22 mouse cellular contexts compared by ENCODE assay signal in genomic region chr10:63000584-63000983, GRCm38 (mm10). TPM values are rescaled to one million over a fixed set of nuclear protein-coding genes. Genes with fewer than 3 reads are reported as not detected.
A peak's percentile ranks its signal among the peaks of the same experiment; 100 is the strongest.
DNase-seq lines count a peak whose midpoint lies in the region; ATAC-seq and TF ChIP-seq lines count a peak whose summit lies in the region.
"Had no signal": no experiment of that assay in that cellular context is flagged by ENCODE, and none has a peak within 500 bp of the region (broad histone marks: within the 10 kb centered on the region; RNA-seq: fewer than 3 reads in every experiment).

No protein-coding gene starts in this region.

- TF ChIP-seq EP300 in liver, postnatal 0 days (IDR thresholded peaks at IDR 0.05; ENCODE audit: low read depth): no peak

- no peaks in the 10 kb centered on the region for H3K4me1 ChIP-seq in liver, postnatal 0 days (ENCODE audit: insufficient read depth)
- no peaks in the 10 kb centered on the region for H3K4me1 ChIP-seq in embryonic facial prominence, embryonic 10.5 days
- H3K4me1 ChIP-seq: embryonic facial prominence, embryonic 13.5 days; heart, embryonic 13.5 days; hindbrain, embryonic 15.5 days; intestine, embryonic 15.5 days; limb, embryonic 15.5 days; midbrain, embryonic 13.5 days; neural tube, embryonic 13.5 days had no signal

- ATAC-seq in frontal cortex, adult (ENCODE audit: low TSS enrichment): peak; percentile 84
- peak; percentile 74 for ATAC-seq in liver, postnatal 0 days
- ATAC-seq: forebrain, postnatal 0 days; intestine, embryonic 15.5 days; lung, postnatal 0 days; midbrain, embryonic 13.5 days had no signal

- H3K9me3 ChIP-seq in liver, postnatal 0 days (ENCODE audit: low read length): no peaks in the 10 kb centered on the region
- H3K9me3 ChIP-seq in embryonic facial prominence, embryonic 10.5 days: no peaks in the 10 kb centered on the region
- H3K9me3 ChIP-seq: embryonic facial prominence, embryonic 13.5 days; heart, embryonic 13.5 days; hindbrain, embryonic 15.5 days; intestine, embryonic 15.5 days; limb, embryonic 15.5 days; neural tube, embryonic 13.5 days had no signal

- no peak for DNase-seq in frontal cortex, postnatal 14 days (ENCODE audit: low spot score in 2 of 2)
- peak; percentile 32 for DNase-seq in right cerebral cortex, adult 18-20 months
- no peak for DNase-seq in right cerebral cortex, postnatal 14 days
- peak; percentile 34 for DNase-seq in liver, postnatal 0 days
- DNase-seq in telencephalon, adult 2 months (ENCODE audit: low read depth, low spot score): peak; percentile 45
- no peak for DNase-seq in embryonic facial prominence, embryonic 10.5 days (ENCODE audit: low spot score)
- no peak for DNase-seq in adrenal gland, adult 18-20 months (ENCODE audit: low spot score in 2 of 2)
- DNase-seq: adrenal gland, adult 8-10 months; cerebellum, adult 9-11 months; forebrain, postnatal 0 days; gastrocnemius, adult 2 months; heart, adult 11 months; thymus, adult 18-20 months had no signal

- H3K27me3 ChIP-seq in liver, postnatal 0 days (ENCODE audit: insufficient read depth, low read length): no peaks in the 10 kb centered on the region
- no peaks in the 10 kb centered on the region for H3K27me3 ChIP-seq in embryonic facial prominence, embryonic 10.5 days (replicated peaks; ENCODE audit: low read depth, poor library complexity, severe bottlenecking)
- H3K27me3 ChIP-seq: embryonic facial prominence, embryonic 13.5 days; heart, embryonic 13.5 days; hindbrain, embryonic 15.5 days; intestine, embryonic 15.5 days; limb, embryonic 15.5 days; midbrain, embryonic 13.5 days; neural tube, embryonic 13.5 days had no signal

- WGBS in liver, postnatal 0 days (ENCODE audit: insufficient replicate concordance): 63% methylated on average over 9 of the region's 9 CpGs
- WGBS in embryonic facial prominence, embryonic 10.5 days: 79% methylated on average over 9 of the region's 9 CpGs

- H3K36me3 ChIP-seq in liver, postnatal 0 days (replicated peaks; ENCODE audit: insufficient read depth, low read length): peaks cover 34% of the 10 kb centered on the region
- H3K36me3 ChIP-seq in embryonic facial prominence, embryonic 10.5 days (replicated peaks): peaks cover 97% of the 10 kb centered on the region

- no peak overlapping the region for H3K9ac ChIP-seq in liver, postnatal 0 days (replicated peaks)
- H3K9ac ChIP-seq: embryonic facial prominence, embryonic 13.5 days; forebrain, postnatal 0 days; heart, embryonic 13.5 days; hindbrain, embryonic 15.5 days; intestine, embryonic 15.5 days; limb, embryonic 15.5 days; midbrain, embryonic 13.5 days; neural tube, embryonic 13.5 days had no signal

- no peak for TF ChIP-seq CTCF in liver, postnatal 0 days (IDR thresholded peaks at IDR 0.05; ENCODE audit: low read depth)

- H3K27ac ChIP-seq in liver, postnatal 0 days (ENCODE audit: low read depth): no peak overlapping the region
- no peak overlapping the region for H3K27ac ChIP-seq in embryonic facial prominence, embryonic 10.5 days (replicated peaks)
- H3K27ac ChIP-seq: embryonic facial prominence, embryonic 13.5 days; gastrocnemius, adult 2 months; heart, embryonic 13.5 days; hindbrain, embryonic 15.5 days; intestine, embryonic 15.5 days; limb, embryonic 15.5 days; midbrain, embryonic 13.5 days; neural tube, embryonic 13.5 days had no signal

- H3K4me3 ChIP-seq in liver, postnatal 0 days (ENCODE audit: low read depth, low read length): no peak overlapping the region
- no peak overlapping the region for H3K4me3 ChIP-seq in embryonic facial prominence, embryonic 10.5 days
- H3K4me3 ChIP-seq: embryonic facial prominence, embryonic 13.5 days; gastrocnemius, adult 2 months; heart, embryonic 13.5 days; hindbrain, embryonic 15.5 days; intestine, embryonic 15.5 days; limb, embryonic 15.5 days; midbrain, embryonic 13.5 days; neural tube, embryonic 13.5 days had no signal

- H3K4me2 ChIP-seq in liver, postnatal 0 days (ENCODE audit: low read depth, low read length): no peak overlapping the region
- H3K4me2 ChIP-seq: embryonic facial prominence, embryonic 13.5 days; heart, embryonic 13.5 days; hindbrain, embryonic 15.5 days; intestine, embryonic 15.5 days; limb, embryonic 15.5 days; midbrain, embryonic 13.5 days; neural tube, embryonic 13.5 days had no signal

RNA-seq across cellular contexts. Expression of gene Rufy2, which starts 20.6 kb away (rescaled TPM):
- polyA plus RNA-seq in liver, postnatal 0 days (2015; fragmentation: Nextera tagmentation; extraction: Ambion mirVana): 2.8 and 2.9 TPM in 2 replicates
- 25.0 and 25.4 TPM in 2 replicates for polyA plus RNA-seq in embryonic facial prominence, embryonic 10.5 days (2016; fragmentation: Nextera tagmentation; extraction: Ambion mirVana)
- total RNA-seq in adrenal gland, adult 18-20 months (2021): 10 to 100 TPM in 1 of 2 experiments, 1 to 10 TPM in 1; 9.5 to 10.0 TPM

RNA-seq across cellular contexts. Expression of gene Hnrnph3, which starts 23.4 kb away (rescaled TPM):
- polyA plus RNA-seq in liver, postnatal 0 days (2015; fragmentation: Nextera tagmentation; extraction: Ambion mirVana): 12.1 and 12.4 TPM in 2 replicates
- 179 and 180 TPM in 2 replicates for polyA plus RNA-seq in embryonic facial prominence, embryonic 10.5 days (2016; fragmentation: Nextera tagmentation; extraction: Ambion mirVana)
- 10 to 100 TPM; 51.1 to 53.6 TPM for total RNA-seq in adrenal gland, adult 18-20 months (2021)

RNA-seq across cellular contexts. Expression of gene Pbld2, which starts 23.5 kb away (rescaled TPM):
- polyA plus RNA-seq in liver, postnatal 0 days (2015; fragmentation: Nextera tagmentation; extraction: Ambion mirVana): 15.0 and 17.3 TPM in 2 replicates
- polyA plus RNA-seq in embryonic facial prominence, embryonic 10.5 days (2016; fragmentation: Nextera tagmentation; extraction: Ambion mirVana): 0.75 and 1.1 TPM in 2 replicates
- 1 to 10 TPM; 4.2 to 4.9 TPM for total RNA-seq in adrenal gland, adult 18-20 months (2021)

RNA-seq across cellular contexts. Expression of gene Dna2, which starts 53.8 kb away (rescaled TPM):
- polyA plus RNA-seq in liver, postnatal 0 days (2015; fragmentation: Nextera tagmentation; extraction: Ambion mirVana): 10.6 and 11.0 TPM in 2 replicates
- 37.1 and 39.1 TPM in 2 replicates for polyA plus RNA-seq in embryonic facial prominence, embryonic 10.5 days (2016; fragmentation: Nextera tagmentation; extraction: Ambion mirVana)
- 1 to 10 TPM in 1 of 2 experiments, under 1 TPM in 1; 0.70 to 1.0 TPM for total RNA-seq in adrenal gland, adult 18-20 months (2021)

RNA-seq across cellular contexts. Expression of gene Pbld1, which starts 59.4 kb away (rescaled TPM):
- 66.9 and 67.6 TPM in 2 replicates for polyA plus RNA-seq in liver, postnatal 0 days (2015; fragmentation: Nextera tagmentation; extraction: Ambion mirVana)
- 2.0 and 2.3 TPM in 2 replicates for polyA plus RNA-seq in embryonic facial prominence, embryonic 10.5 days (2016; fragmentation: Nextera tagmentation; extraction: Ambion mirVana)
- 1 to 10 TPM; 1.5 to 2.9 TPM for total RNA-seq in adrenal gland, adult 18-20 months (2021)
- total RNA-seq: forebrain, postnatal 0 days had no signal

Comparison
In these comparisons a context has a peak if more than half of its experiments do, and no peak if none do; other contexts are left out.
1. DNase-seq: peak in right cerebral cortex, adult 18-20 months (single experiment), liver, postnatal 0 days (single experiment) and telencephalon, adult 2 months (single experiment); none in frontal cortex, postnatal 14 days (0 of 2), right cerebral cortex, postnatal 14 days (single experiment), embryonic facial prominence, embryonic 10.5 days (single experiment) and adrenal gland, adult 18-20 months (0 of 2).
2. RNA of gene Hnrnph3, which starts 23.4 kb away (polyA plus RNA-seq): 179 to 180 TPM in embryonic facial prominence, embryonic 10.5 days; 12.1 to 12.4 TPM in liver, postnatal 0 days; every median in the first group is over 10 times any median in the second.